Mouse (Mus musculus) embryonic facial prominence, embryonic 11.5 days (tissue): ENCODE data around the gene Klrb1b. TPM values are rescaled to one million over a fixed set of nuclear protein-coding genes. Genes with fewer than 3 reads are reported as not detected.
A peak's percentile ranks its signal among the peaks of the same experiment; 100 is the strongest.
"Not testable (repeated sequence)": the region's sequence is repeated elsewhere in the genome, so short reads cannot be mapped to it uniquely, and the experiment has no call there.

Experiments used
- ATAC-seq: fragments of 200-750 bp; cut with Nextera tagmentation; replicated peaks from 2 replicates; pipeline ENCODE4 v1.8.0; 2017; ENCODE audit warnings: low read depth; ENCODE audit not compliant: insufficient number of reproducible peaks, low FRiP score, low TSS enrichment
- DNase-seq: peaks from one replicate; pipeline ENCODE4 v3.0.0-alpha.2; 2015; ENCODE audit warnings: low spot score
- H3K27ac ChIP-seq: fragments of 300-500 bp; sonication (generic); replicated peaks from 2 replicates; pipeline ENCODE4 v1.5.1; 2014; ENCODE audit warnings: mild to moderate bottlenecking, low read depth, low read length, control low read depth
- H3K27me3 ChIP-seq: fragments of 300-500 bp; sonication (generic); 2 replicates; pipeline ENCODE4 v1.6.1; 2014; ENCODE audit warnings: mild to moderate bottlenecking, low read length, moderate library complexity, mixed read lengths; ENCODE audit not compliant: control insufficient read depth, insufficient read depth
- H3K36me3 ChIP-seq: fragments of 300-500 bp; sonication (generic); replicated peaks from 2 replicates; pipeline ENCODE4 v1.6.1; 2014; ENCODE audit warnings: low read depth, mild to moderate bottlenecking, low read length, moderate library complexity, mixed read lengths; ENCODE audit not compliant: control insufficient read depth, insufficient read depth
- H3K4me1 ChIP-seq: fragments of 300-500 bp; sonication (generic); 2 replicates; pipeline ENCODE4 v1.6.1; 2014; ENCODE audit warnings: low read length, mixed read lengths; ENCODE audit not compliant: control insufficient read depth, insufficient read depth
- H3K4me2 ChIP-seq: fragments of 300-500 bp; sonication (generic); 2 replicates; pipeline ENCODE4 v1.6.1; 2014; ENCODE audit warnings: low read depth, mild to moderate bottlenecking, control low read depth, low read length, moderate library complexity
- H3K4me3 ChIP-seq: fragments of 300-500 bp; sonication (generic); 2 replicates; pipeline ENCODE4 v1.5.1; 2014; ENCODE audit warnings: low read depth, low read length, control low read depth
- H3K9ac ChIP-seq: fragments of 300-500 bp; sonication (generic); replicated peaks from 2 replicates; pipeline ENCODE4 v1.6.1; 2014; ENCODE audit warnings: mild to moderate bottlenecking, control low read depth, low read length
- H3K9me3 ChIP-seq: fragments of 300-500 bp; sonication (generic); replicated peaks from 2 replicates; pipeline ENCODE4 v1.6.1; 2016; ENCODE audit warnings: mild to moderate bottlenecking, low read length, inconsistent platforms, mixed read lengths; ENCODE audit not compliant: control insufficient read depth
- WGBS: fragments of 180-500 bp; shearing (Covaris S2); extraction: QIAGEN DNeasy Blood & Tissue Kit; methylation state at CpG from one replicate; pipeline ENCODE4 v1.1.7; 2014; 5-methylcytosine and 5-hydroxymethylcytosine counted together
- polyA plus RNA-seq: library from polyadenylated mRNA; unstranded; fragments of >200 nt; fragmentation: Nextera tagmentation; extraction: Ambion mirVana; gene quantifications from 2 replicates; pipeline ENCODE4 v1.2.1, GENCODE M21; 2014

Klrb1b gene
- polyA plus RNA-seq, 1 experiment from 2014 or later, result not detected

GRCm38 (mm10) chr6:128802557-128802956, 23.6 kb downstream of the Klrb1b start:
- H3K9me3 ChIP-seq, result no peaks in the 10 kb centered on the region
- H3K4me1 ChIP-seq, result no peaks in the 10 kb centered on the region

GRCm38 (mm10) chr6:128800696-128801095, 25.4 kb downstream of the Klrb1b start:
- H3K4me2 ChIP-seq, DNase-seq, H3K27me3 ChIP-seq, ATAC-seq, H3K9ac ChIP-seq, H3K36me3 ChIP-seq, H3K4me1 ChIP-seq, H3K27ac ChIP-seq, H3K4me3 ChIP-seq, H3K9me3 ChIP-seq: not testable (repeated sequence)
- 66% methylated on average over 5 of the region's 5 CpGs for WGBS

More at GRCm38 (mm10) chr6:128802557-128802956, 23.6 kb downstream of the Klrb1b start:
- Histone ChIP-seq H3K27me3 (no peaks in the 10 kb centered on the region), H3K36me3 (no peaks in the 10 kb centered on the region), H3K27ac (no peak overlapping the region), H3K4me3 (peak overlapping the region; percentile 43), H3K9ac (peak overlapping the region; percentile 57), H3K4me2 (peak overlapping the region; percentile 48)
- ATAC-seq (peak; percentile 71), DNase-seq (no peak)
- 16% methylated on average over 10 of the region's 10 CpGs for WGBS

GRCm38 (mm10) chr6:128799896-128800270, 26.2 kb downstream of the Klrb1b start:
- H3K27me3 ChIP-seq, result no peaks in the 10 kb centered on the region
- no peaks in the 10 kb centered on the region for H3K4me1 ChIP-seq
- ATAC-seq (no peak), DNase-seq (no peak)
- peak overlapping the region; percentile 56 for H3K4me3 ChIP-seq
- H3K27ac ChIP-seq, result no peak overlapping the region
- no peaks in the 10 kb centered on the region for H3K9me3 ChIP-seq
- H3K4me2 ChIP-seq, result peak overlapping the region; percentile 37
- 20% methylated on average over 7 of the region's 7 CpGs for WGBS
- 0 out of 2 replicates have a peak overlapping the region, but pooled peaks have one; percentile 13 for H3K9ac ChIP-seq
- no peaks in the 10 kb centered on the region for H3K36me3 ChIP-seq

DNA sequence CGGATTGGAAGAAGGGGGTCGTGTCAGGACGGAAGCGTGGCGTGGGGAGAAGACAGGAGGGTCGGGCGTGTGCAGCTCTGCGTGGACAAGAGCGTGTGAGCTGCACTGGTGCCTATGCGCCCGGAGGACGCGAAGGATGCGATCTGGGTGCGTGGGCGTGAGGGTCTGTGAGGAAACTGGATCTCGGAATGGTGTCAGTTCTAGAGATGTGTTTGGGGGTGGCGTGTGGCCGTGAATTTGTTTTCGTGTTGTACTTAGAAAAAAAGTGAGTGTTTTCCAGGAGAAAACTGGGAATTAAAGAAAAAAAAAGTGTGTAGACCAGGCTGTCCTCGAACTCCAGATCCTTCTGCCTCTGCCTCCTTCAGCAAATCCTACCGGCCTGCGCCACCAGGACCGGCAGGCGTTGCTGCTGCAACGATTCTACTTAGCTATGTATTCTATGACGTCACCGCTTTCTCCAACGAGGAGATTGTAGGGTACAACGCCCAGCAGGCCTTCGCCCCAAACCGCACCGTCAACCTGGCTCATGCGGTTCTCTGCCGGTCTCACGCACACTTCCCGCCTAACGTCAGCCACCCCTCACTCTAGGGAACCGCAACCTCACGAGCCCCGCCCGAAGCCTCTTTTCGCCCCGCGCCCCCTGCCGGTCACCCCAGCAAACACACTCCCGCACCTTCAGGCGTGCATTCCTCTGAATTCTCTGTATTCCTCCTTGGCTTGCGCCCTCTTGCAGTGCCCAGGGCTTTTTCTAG, 26.8 kb downstream of the Klrb1b start:
- Histone ChIP-seq H3K27ac (0 out of 2 replicates have a peak overlapping the region, but pooled peaks have one; percentile 52), H3K4me3 (peak overlapping the region; percentile 56), H3K4me2 (peak overlapping the region; percentile 37; the same call in 1 of the 2 replicates), H3K9ac (peak overlapping the region; percentile 58)
- WGBS, result under 1% methylated on average over 49 of the region's 49 CpGs
- ATAC-seq, result peak; percentile 53
- H3K4me1 ChIP-seq, H3K27me3 ChIP-seq, H3K36me3 ChIP-seq, H3K9me3 ChIP-seq: not testable (repeated sequence)
- peak; percentile 90 for DNase-seq

- Histone ChIP-seq H3K9ac (peak overlapping the region; percentile 58), H3K4me2 (0 out of 2 replicates have a peak overlapping the region, but pooled peaks have one; percentile 10), H3K4me3 (peak overlapping the region; percentile 56), H3K27ac (0 out of 2 replicates have a peak overlapping the region, but pooled peaks have one; percentile 52)
- ATAC-seq (peak; percentile 57), DNase-seq (peak; percentile 88)
- not testable (repeated sequence) for H3K9me3 ChIP-seq, H3K27me3 ChIP-seq, H3K36me3 ChIP-seq, H3K4me1 ChIP-seq
- WGBS, result 0% methylated on average over 20 of the region's 20 CpGs
Measured at GRCm38 (mm10) chr6:128798772-128799143, 27.4 kb downstream of the Klrb1b start.

GRCm38 (mm10) chr6:128797936-128798771, 28.0 kb downstream of the Klrb1b start:
- Histone ChIP-seq H3K4me3 (peak overlapping the region; percentile 36), H3K27me3 (no peaks in the 10 kb centered on the region), H3K9ac (peak overlapping the region; percentile 44), H3K36me3 (no peaks in the 10 kb centered on the region), H3K9me3 (no peaks in the 10 kb centered on the region), H3K27ac (no peak overlapping the region), H3K4me2 (peak overlapping the region; percentile 44), H3K4me1 (no peaks in the 10 kb centered on the region)
- DNase-seq (peak; percentile 34), ATAC-seq (no peak)
- WGBS, result 14% methylated on average over 15 of the region's 15 CpGs

DNA sequence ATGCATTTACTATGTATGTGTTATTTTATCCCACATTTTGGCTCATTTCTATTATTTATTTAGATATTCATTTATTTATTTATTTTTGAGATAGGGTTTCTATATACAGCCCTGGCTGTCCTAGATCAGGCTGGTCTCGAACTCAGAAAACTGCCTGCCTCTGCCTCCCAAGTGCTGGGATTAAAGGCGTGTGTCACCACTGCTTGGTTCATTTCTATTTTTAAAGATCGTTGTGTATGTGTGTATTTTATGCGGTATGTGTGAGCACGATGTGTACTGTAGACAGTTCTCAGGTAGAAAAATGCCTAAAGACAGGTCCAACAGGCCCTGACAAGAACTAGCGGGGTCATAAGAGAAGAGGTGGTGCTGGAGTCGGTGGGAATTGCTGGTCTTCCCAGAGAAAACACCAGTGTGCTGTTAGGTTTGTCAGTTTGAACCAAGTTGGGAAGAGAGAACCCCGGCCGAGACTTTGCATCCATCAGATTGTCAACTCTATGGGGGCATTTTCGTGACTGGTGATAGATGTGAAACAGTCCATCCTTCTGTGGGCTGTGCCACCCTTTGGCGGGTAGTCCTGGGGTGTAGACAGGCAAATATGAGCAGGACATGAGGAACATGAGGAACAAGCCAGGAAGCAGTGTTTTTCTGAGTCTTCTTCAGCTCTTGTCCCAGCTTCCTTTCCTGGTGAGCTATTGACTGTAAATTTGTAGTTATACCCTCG, 28.8 kb downstream of the Klrb1b start:
- DNase-seq (no peak), ATAC-seq (no peak)
- Histone ChIP-seq H3K27me3 (no peaks in the 10 kb centered on the region), H3K4me3 (peak overlapping the region; percentile 36; the same call in 1 of the 2 replicates), H3K27ac (no peak overlapping the region), H3K4me2 (no peak overlapping the region; the same call in 1 of the 2 replicates), H3K9ac (no peak overlapping the region; the same call in 1 of the 2 replicates), H3K4me1 (no peaks in the 10 kb centered on the region), H3K9me3 (no peaks in the 10 kb centered on the region), H3K36me3 (no peaks in the 10 kb centered on the region)
- 78% methylated on average over 12 of the region's 12 CpGs for WGBS
